Mouse (Mus musculus) heart, embryonic 16.5 days (tissue): Measurements from ENCODE around the gene Magee2. TPM values are rescaled to one million over a fixed set of nuclear protein-coding genes. Genes with fewer than 3 reads are reported as not detected.
A peak's percentile ranks its signal among the peaks of the same experiment; 100 is the strongest.
"Not testable (repeated sequence)": the region's sequence is repeated elsewhere in the genome, so short reads cannot be mapped to it uniquely, and the experiment has no call there.

Source experiments
- ATAC-seq: fragments of 200-750 bp; cut with Nextera tagmentation; replicated peaks from 2 replicates; pipeline ENCODE4 v1.8.0; 2017; ENCODE audit warnings: moderate number of reproducible peaks; ENCODE audit not compliant: insufficient read depth, low FRiP score; ENCODE audit errors: extremely low read depth
- H3K27ac ChIP-seq: fragments of 300-500 bp; sonication (generic); 2 replicates; pipeline ENCODE4 v1.5.1; 2014; ENCODE audit warnings: mild to moderate bottlenecking, low read length, control low read depth, moderate library complexity
- H3K27me3 ChIP-seq: fragments of 300-500 bp; sonication (generic); 2 replicates; pipeline ENCODE4 v1.6.1; 2014; ENCODE audit warnings: low read length, mixed read lengths; ENCODE audit not compliant: control insufficient read depth, insufficient read depth
- H3K36me3 ChIP-seq: fragments of 300-500 bp; sonication (generic); 2 replicates; pipeline ENCODE4 v1.6.1; 2014; ENCODE audit not compliant: control insufficient read depth, insufficient read depth
- H3K4me1 ChIP-seq: fragments of 300-500 bp; sonication (generic); 2 replicates; pipeline ENCODE4 v1.6.1; 2014; ENCODE audit warnings: low read length, mixed read lengths; ENCODE audit not compliant: control insufficient read depth, insufficient read depth
- H3K4me2 ChIP-seq: fragments of 300-500 bp; sonication (generic); 2 replicates; pipeline ENCODE4 v1.6.1; 2014; ENCODE audit warnings: low read depth, mild to moderate bottlenecking, control low read depth, low read length
- H3K4me3 ChIP-seq: fragments of 300-500 bp; sonication (generic); 2 replicates; pipeline ENCODE4 v1.5.1; 2014; ENCODE audit warnings: mild to moderate bottlenecking, control low read depth, low read length
- H3K9ac ChIP-seq: fragments of 300-500 bp; sonication (generic); 2 replicates; pipeline ENCODE4 v1.6.1; 2014; ENCODE audit warnings: low read length, control low read depth
- H3K9me3 ChIP-seq: fragments of 300-500 bp; sonication (generic); replicated peaks from 2 replicates; pipeline ENCODE4 v1.6.1; 2016; ENCODE audit warnings: low read length; ENCODE audit not compliant: control insufficient read depth
- WGBS: fragments of 180-500 bp; shearing (Covaris S2); extraction: QIAGEN DNeasy Blood & Tissue Kit; methylation state at CpG from one replicate; pipeline ENCODE4 v1.1.7; 2014; 5-methylcytosine and 5-hydroxymethylcytosine counted together
- polyA plus RNA-seq: library from polyadenylated mRNA; unstranded; fragments of >200 nt; fragmentation: Nextera tagmentation; extraction: Ambion mirVana; gene quantifications from 2 replicates; pipeline ENCODE4 v1.2.1, GENCODE M21; 2015

The Magee2 gene
- 1.4 and 1.6 TPM in 2 replicates for polyA plus RNA-seq

DNA sequence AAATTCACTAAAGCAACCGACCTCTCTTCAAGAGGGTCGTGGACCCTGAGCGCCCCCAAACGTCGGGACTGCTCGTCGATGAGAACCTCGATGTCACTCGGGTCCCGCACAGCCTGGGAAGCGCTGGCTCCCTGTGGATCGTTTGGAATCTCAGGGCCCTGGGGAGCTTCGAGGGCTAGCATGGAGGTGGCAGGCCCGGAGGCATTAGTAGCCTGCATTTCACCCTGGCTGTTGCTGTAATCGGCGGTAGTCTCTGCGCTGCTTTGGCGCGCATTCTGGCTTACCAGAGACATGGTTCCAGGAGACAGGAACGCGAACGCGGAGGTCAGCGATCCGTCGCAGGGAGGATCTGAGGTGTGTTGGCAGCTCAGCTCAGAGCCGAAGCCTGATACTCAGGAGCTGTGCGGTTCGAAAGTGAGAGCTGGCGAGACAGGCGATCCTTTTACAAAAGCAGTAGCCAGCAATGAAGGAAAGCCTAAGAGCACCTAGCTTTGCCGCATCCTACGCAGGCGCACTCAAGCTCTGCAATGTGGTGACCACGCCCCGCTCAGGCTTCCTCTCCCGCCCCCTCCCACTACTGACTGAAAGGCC lies at the start of gene Magee2:
TSS of gene Magee2 (minus strand) at position 517 of the 591 bp plus-strand sequence.
- 15% methylated on average over 37 of the region's 37 CpGs for WGBS
- peaks cover 11% of the 10 kb centered on the region; the same call in 1 of the 2 replicates for H3K27me3 ChIP-seq
- no peaks in the 10 kb centered on the region for H3K36me3 ChIP-seq
- no peaks in the 10 kb centered on the region for H3K9me3 ChIP-seq
- H3K27ac ChIP-seq: no peak within 1 kb of the TSS
- no peaks in the 10 kb centered on the region for H3K4me1 ChIP-seq
- peak within 1 kb of the TSS; percentile 73 for H3K4me2 ChIP-seq
- ATAC-seq: no peak
- H3K4me3 ChIP-seq: peak within 1 kb of the TSS; percentile 59
- H3K9ac ChIP-seq: peak within 1 kb of the TSS; percentile 67

- H3K9me3 ChIP-seq: no peaks in the 10 kb centered on the region
- H3K4me2 ChIP-seq: peak overlapping the region; percentile 24; the same call in 1 of the 2 replicates
- no peaks in the 10 kb centered on the region for H3K36me3 ChIP-seq
- no peak for ATAC-seq
- no peak overlapping the region for H3K4me3 ChIP-seq
- 21% methylated on average over 9 of the region's 9 CpGs for WGBS
- H3K27me3 ChIP-seq: peaks cover 11% of the 10 kb centered on the region; the same call in 1 of the 2 replicates
- no peaks in the 10 kb centered on the region for H3K4me1 ChIP-seq
- no peak overlapping the region for H3K9ac ChIP-seq
- H3K27ac ChIP-seq: no peak overlapping the region
Observed at GRCm38 (mm10) chrX:104853610-104854009, 3.5 kb downstream of the Magee2 start.

DNA sequence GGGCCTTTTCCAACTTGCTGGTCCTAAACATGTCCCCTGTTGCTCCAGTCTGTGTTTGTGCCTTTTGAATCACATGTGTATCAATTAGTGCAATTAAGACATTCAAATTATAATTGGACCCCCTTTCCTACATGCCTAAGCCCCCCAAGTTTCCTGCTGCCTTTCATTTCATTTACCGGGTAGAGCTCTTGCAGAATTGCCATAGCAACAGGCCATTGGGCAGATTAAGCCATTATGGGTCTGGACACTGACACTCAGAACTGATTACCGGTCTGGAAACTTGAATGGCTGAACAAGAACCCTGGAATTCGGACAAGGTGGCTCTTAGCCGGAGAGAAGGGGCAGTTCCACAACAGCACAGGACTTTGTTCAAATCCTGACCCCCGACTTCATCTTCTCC lies 39.5 kb downstream of the Magee2 start:
- H3K4me3 ChIP-seq, H3K9ac ChIP-seq, H3K27ac ChIP-seq, ATAC-seq, H3K9me3 ChIP-seq, H3K36me3 ChIP-seq, H3K27me3 ChIP-seq, H3K4me1 ChIP-seq, H3K4me2 ChIP-seq: not testable (repeated sequence)
- 79% methylated on average over 4 of the region's 5 CpGs for WGBS

- H3K4me3 ChIP-seq, H3K27me3 ChIP-seq, H3K9me3 ChIP-seq, H3K4me2 ChIP-seq, H3K9ac ChIP-seq, H3K27ac ChIP-seq, ATAC-seq, H3K36me3 ChIP-seq, H3K4me1 ChIP-seq: not testable (repeated sequence)
- WGBS: 100% methylated on average over 1 of the region's 3 CpGs
Observed at GRCm38 (mm10) chrX:104816987-104817386, 40.1 kb downstream of the Magee2 start.

- H3K27ac ChIP-seq, H3K4me3 ChIP-seq, H3K9ac ChIP-seq, H3K9me3 ChIP-seq, ATAC-seq, H3K36me3 ChIP-seq, H3K4me2 ChIP-seq, H3K27me3 ChIP-seq, H3K4me1 ChIP-seq: not testable (repeated sequence)
- 38% methylated on average over 3 of the region's 4 CpGs for WGBS
Observed at GRCm38 (mm10) chrX:104813704-104814103, 43.4 kb downstream of the Magee2 start.

Other genes with a start within 250 kb of the Magee2 start
- 4.0 and 4.1 TPM in 2 replicates for gene Zdhhc15, start 186.2 kb downstream of the Magee2 start, polyA plus RNA-seq
- gene Pbdc1, start 222.5 kb upstream of the Magee2 start, polyA plus RNA-seq: 34.3 and 37.2 TPM in 2 replicates